Mouse (Mus musculus) brain, embryonic 14.5 days (tissue): Measurements from ENCODE around the gene Cyp51. TPM values are rescaled to one million over a fixed set of nuclear protein-coding genes. Genes with fewer than 3 reads are reported as not detected.
A peak's percentile ranks its signal among the peaks of the same experiment; 100 is the strongest.
"Not testable (repeated sequence)": the region's sequence is repeated elsewhere in the genome, so short reads cannot be mapped to it uniquely, and the experiment has no call there.

Experiments
- DNase-seq: peaks from one replicate; pipeline ENCODE4 v3.0.0-alpha.2; 2011; ENCODE audit warnings: low read depth
- CTCF ChIP-seq: fragments of 200-500 bp; IDR thresholded peaks from 2 replicates; pipeline ENCODE4 v1.5.1; 2012; ENCODE audit warnings: inconsistent platforms, mild to moderate bottlenecking, moderate library complexity, borderline replicate concordance; ENCODE audit not compliant: insufficient read depth, insufficient read length; ENCODE audit errors: extremely low read depth
- POLR2A ChIP-seq: fragments of 200-500 bp; IDR thresholded peaks from 2 replicates; pipeline ENCODE4 v1.6.1; 2012; ENCODE audit warnings: mild to moderate bottlenecking, inconsistent platforms, borderline replicate concordance; ENCODE audit not compliant: poor library complexity, insufficient read depth, insufficient read length, severe bottlenecking; ENCODE audit errors: extremely low read depth
- polyA plus RNA-seq: library from polyadenylated mRNA; depleted of rRNA; stranded (reverse); fragments of >200 nt; gene quantifications from 2 replicates; pipeline ENCODE4 v1.2.3, GENCODE M21; 2012; rRNA removed

The Cyp51 gene
- polyA plus RNA-seq, result 115 and 117 TPM in 2 replicates

DNA sequence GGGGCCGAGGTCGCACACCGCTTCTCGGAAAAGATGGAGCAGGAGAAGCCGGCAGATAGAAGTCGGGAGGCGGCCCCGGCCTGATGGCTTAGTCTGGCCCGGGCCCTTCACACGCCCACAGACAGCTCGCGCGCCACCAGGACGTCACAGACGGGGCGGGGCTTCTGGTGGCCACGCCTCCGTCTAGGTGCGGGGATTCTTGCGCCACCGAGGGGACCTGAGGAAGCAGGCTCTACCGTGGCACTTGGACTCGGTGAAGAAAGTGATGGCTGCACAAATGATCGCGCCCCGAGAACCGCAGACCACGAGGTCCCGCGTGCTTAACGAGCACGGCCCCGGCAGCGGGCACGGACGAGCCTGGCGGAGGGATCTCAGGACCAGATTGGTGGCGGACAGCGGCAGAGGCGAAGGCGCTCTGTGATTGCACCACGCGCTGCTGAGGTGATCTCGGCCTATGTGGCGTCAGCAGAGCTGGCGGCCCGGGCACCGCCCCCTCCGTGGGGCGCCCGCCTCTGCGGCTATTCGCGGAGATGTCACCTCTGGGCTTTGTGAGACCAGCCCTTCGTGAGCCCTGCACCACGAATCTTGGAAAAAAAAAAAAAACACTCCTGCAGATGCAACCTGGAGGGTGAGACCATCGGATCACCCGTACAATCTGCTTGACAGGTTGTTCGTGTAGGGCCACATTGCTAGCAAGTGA lies at the start of gene Cyp51:
TSS of gene Cyp51 (minus strand) at position 406 of the 700 bp plus-strand sequence.
- peak; percentile 98 for DNase-seq
- TF ChIP-seq POLR2A (peak; percentile 10; the same call in 1 of the 2 replicates), CTCF (no peak)

- no peak for TF ChIP-seq POLR2A
- no peak for TF ChIP-seq CTCF
- no peak for DNase-seq
Measured at GRCm38 (mm10) chr5:4112570-4113098, 8.1 kb upstream of the Cyp51 start.

DNA sequence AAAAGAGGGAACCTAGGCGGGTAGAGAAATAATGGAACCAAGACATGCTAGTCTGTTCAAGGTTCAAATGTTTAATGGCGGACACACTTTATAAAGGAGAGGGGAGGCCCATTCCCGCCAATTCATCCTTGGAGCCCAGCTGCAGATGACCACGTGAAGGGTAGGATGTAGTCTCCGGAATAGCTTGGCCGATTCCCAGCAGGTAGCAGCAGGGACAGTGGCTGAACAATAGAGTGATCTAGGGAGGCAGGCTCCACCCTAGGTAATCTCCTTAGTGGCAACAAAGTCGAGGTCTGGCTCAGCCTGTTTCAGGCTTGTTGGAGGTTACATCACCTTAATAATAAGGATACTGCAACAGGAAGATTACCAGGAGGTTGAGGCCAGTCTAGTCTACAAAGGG lies 2.5 kb upstream of the Cyp51 start:
- DNase-seq, result not testable (repeated sequence)

- no peak for TF ChIP-seq POLR2A
- TF ChIP-seq CTCF, result no peak
- DNase-seq, result no peak
Measured at GRCm38 (mm10) chr5:4105651-4106186, 1.2 kb upstream of the Cyp51 start.

- no peak for TF ChIP-seq POLR2A
- TF ChIP-seq CTCF, result no peak
- peak; percentile 41 for DNase-seq
Measured at GRCm38 (mm10) chr5:4103626-4104340, 763 bp downstream of the Cyp51 start.

DNA sequence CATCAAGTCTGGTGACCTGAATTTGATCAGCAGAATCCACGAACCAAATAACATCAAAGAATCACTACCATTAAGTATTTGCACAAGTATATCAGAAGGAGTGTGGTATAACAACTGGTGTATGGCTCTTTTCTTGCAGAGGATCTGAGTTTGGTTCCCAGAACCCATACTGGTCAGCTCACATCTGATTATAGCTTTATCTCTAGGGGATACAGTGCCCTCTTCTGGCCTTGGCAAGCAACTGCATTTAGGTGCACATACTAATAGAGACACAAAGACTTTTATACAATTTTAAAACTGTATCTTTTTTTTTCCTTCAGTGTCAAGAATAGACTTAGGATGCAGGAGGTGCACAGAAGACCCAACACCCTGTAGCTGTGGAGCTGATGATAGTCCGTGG lies 2.8 kb downstream of the Cyp51 start:
- no peak for DNase-seq

DNA sequence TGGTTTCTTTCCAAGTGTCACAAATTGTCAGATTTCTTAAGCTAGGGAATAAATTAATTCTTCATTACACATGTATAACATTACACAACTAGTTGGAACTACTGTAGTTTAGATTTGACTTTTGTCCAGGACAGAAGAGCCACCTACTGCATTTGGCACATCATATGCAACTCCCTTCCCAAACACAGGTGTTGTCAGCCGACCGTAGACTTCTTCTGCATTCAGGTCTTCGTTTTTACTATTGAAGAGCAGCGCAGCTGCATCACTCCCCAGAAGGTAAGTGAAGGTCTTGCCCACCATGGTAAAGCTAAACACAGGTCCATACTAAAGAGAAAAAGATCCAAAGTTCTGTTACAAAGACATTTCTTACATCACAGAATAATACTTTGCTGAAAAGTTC lies 3.5 kb downstream of the Cyp51 start:
- no peak for TF ChIP-seq POLR2A
- no peak for TF ChIP-seq CTCF
- DNase-seq, result no peak

More for the DNA sequence above, 2.8 kb downstream of the Cyp51 start:
- TF ChIP-seq CTCF (peak; percentile 28; the same call in 1 of the 2 replicates), POLR2A (no peak)

GRCm38 (mm10) chr5:4094471-4094870 lies 10.1 kb downstream of the Cyp51 start:
- TF ChIP-seq POLR2A (no peak), CTCF (no peak)

GRCm38 (mm10) chr5:4088190-4088589 lies 16.4 kb downstream of the Cyp51 start:
- TF ChIP-seq CTCF (no peak), POLR2A (no peak)
- no peak for DNase-seq

More at GRCm38 (mm10) chr5:4094471-4094870, 10.1 kb downstream of the Cyp51 start:
- no peak for DNase-seq

DNA sequence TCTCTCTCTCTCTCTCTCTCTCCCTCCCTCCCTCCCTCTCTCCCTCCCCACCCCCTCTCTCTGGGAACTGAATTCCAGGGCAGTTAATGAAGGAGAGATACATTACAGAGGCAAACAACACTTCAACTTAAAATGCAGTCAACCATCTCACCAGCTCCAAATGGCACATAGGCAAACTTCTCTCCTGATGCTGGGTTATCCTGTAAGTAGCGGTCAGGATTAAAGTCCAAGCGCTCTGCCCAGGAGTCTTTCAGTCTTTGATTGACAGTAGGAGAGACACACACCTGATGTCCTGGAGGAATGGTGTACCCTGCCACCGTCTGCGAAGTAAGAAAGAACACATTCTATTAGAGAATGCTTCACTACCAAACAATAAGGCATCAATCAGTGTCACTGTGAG lies 18.2 kb downstream of the Cyp51 start:
- TF ChIP-seq POLR2A (no peak), CTCF (no peak)
- DNase-seq, result no peak

DNA sequence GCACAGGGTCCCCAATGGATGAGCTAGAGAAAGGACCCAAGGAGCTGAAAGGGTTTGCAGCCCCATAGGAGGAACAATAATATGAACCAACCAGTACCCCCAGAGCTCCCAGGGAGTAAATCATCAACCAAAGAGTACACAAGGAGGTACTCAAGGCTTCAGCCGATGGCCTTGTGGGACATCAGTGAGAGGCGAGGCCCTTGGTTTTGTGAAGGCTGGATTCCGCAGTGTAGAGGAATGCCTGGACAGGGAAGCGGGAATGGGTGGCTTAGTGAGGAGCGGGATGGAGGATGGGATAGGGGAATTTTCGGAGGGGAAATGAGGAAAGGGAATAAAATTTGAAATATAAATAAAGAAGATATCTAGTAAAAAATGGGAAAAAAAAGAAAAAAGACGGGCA lies 19.6 kb downstream of the Cyp51 start:
- DNase-seq, result no peak
- TF ChIP-seq CTCF (no peak), POLR2A (no peak)
